Mouse (Mus musculus) forebrain, postnatal 0 days (tissue): ENCODE data around the gene Ptpdc1. TPM values are rescaled to one million over a fixed set of nuclear protein-coding genes. Genes with fewer than 3 reads are reported as not detected.

Experiments
- ATAC-seq: fragments of 200-750 bp; cut with Nextera tagmentation; 2 replicates; pipeline ENCODE4 v1.8.0; 2017; ENCODE audit warnings: mild to moderate bottlenecking, moderate library complexity
- DNase-seq: peaks from one replicate; pipeline ENCODE4 v3.0.0-alpha.2; 2015
- H3K27ac ChIP-seq: fragments of 300-500 bp; sonication (generic); 2 replicates; pipeline ENCODE4 v1.5.1; 2014; ENCODE audit warnings: low read depth, mild to moderate bottlenecking, antibody characterized with exemption, low read length, moderate library complexity, mixed read lengths
- H3K27me3 ChIP-seq: fragments of 300-500 bp; sonication (generic); 2 replicates; pipeline ENCODE4 v1.6.1; 2014; ENCODE audit warnings: mild to moderate bottlenecking, low read length, mixed read lengths; ENCODE audit not compliant: insufficient read depth
- H3K36me3 ChIP-seq: fragments of 300-500 bp; sonication (generic); 2 replicates; pipeline ENCODE4 v1.6.1; 2014; ENCODE audit warnings: mild to moderate bottlenecking, moderate library complexity; ENCODE audit not compliant: insufficient read depth
- H3K4me1 ChIP-seq: fragments of 300-500 bp; sonication (generic); 2 replicates; pipeline ENCODE4 v1.6.1; 2014; ENCODE audit warnings: antibody characterized with exemption; ENCODE audit not compliant: insufficient read depth
- H3K4me2 ChIP-seq: fragments of 300-500 bp; sonication (generic); 2 replicates; pipeline ENCODE4 v1.6.1; 2014; ENCODE audit warnings: low read depth, mild to moderate bottlenecking, moderate library complexity
- H3K4me3 ChIP-seq: fragments of 300-500 bp; sonication (generic); 2 replicates; pipeline ENCODE4 v1.5.1; 2014; ENCODE audit warnings: low read depth, low read length, mixed read lengths
- H3K9ac ChIP-seq: fragments of 300-500 bp; sonication (generic); 2 replicates; pipeline ENCODE4 v1.6.1; 2014; ENCODE audit warnings: mild to moderate bottlenecking
- H3K9me3 ChIP-seq: fragments of 300-500 bp; sonication (generic); 2 replicates; pipeline ENCODE4 v1.6.1; 2016; ENCODE audit warnings: low read length
- CTCF ChIP-seq: sonication (generic); IDR thresholded peaks from 2 replicates; pipeline ENCODE4 v1.5.1; 2016; ENCODE audit warnings: antibody characterized with exemption, control low read depth, low read depth
- WGBS: fragments of 180-500 bp; shearing (Covaris S2); extraction: QIAGEN DNeasy Blood & Tissue Kit; methylation state at CpG from one replicate; pipeline ENCODE4 v1.1.7; 2014; 5-methylcytosine and 5-hydroxymethylcytosine counted together
- microRNA counts: library from miRNA; unstranded; fragments of <30 nt; microRNA quantifications from one replicate; lab custom pipeline; 2015
- microRNA-seq, 2 experiments: library from miRNA; unstranded; fragments of <30 nt; microRNA quantifications; one replicate each; pipeline ENCODE4; 2016
- polyA plus RNA-seq: library from polyadenylated mRNA; unstranded; fragments of >200 nt; fragmentation: Nextera tagmentation; extraction: Ambion mirVana; gene quantifications from 2 replicates; pipeline ENCODE4 v1.2.1, GENCODE M21; 2015
- total RNA-seq: library from RNA; depleted of rRNA; stranded (reverse); fragments of >200 nt; gene quantifications from 2 replicates; pipeline ENCODE4 v1.2.3, GENCODE M21; 2014; rRNA removed

Ptpdc1 gene
- total and polyA plus RNA-seq, 2 experiments from 2014 or later, result 12.4 to 36.4 TPM

- peaks cover 4% of the 10 kb centered on the region; the same call in 1 of the 2 replicates for H3K4me1 ChIP-seq
- H3K9ac ChIP-seq, result no peak overlapping the region
- DNase-seq (no peak), ATAC-seq (no peak)
- no peak overlapping the region for H3K4me3 ChIP-seq
- no peak overlapping the region for H3K27ac ChIP-seq
- no peak for TF ChIP-seq CTCF
- no peaks in the 10 kb centered on the region for H3K27me3 ChIP-seq
- no peak overlapping the region for H3K4me2 ChIP-seq
- no peaks in the 10 kb centered on the region for H3K9me3 ChIP-seq
- H3K36me3 ChIP-seq, result no peaks in the 10 kb centered on the region
Observed at GRCm38 (mm10) chr13:48544391-48544790, 81.1 kb downstream of the Ptpdc1 start.

DNA sequence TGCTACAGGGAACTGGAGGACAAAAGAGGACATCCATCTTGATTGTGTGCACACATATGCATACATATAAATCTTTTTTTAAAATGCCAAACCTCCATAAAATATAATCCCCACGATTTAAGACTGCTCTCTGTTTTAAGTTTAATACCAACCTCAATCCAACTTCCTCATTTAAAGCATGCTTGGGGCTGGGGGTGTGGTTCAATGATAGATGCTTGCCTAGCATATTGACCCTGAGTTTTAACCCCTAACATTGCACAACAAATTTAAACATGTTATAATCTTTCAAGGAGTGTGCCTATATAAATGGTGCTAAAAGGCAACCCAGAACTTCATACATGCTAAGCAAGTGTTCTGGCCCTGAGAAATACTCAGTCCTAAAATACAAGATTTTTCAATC is 85.0 kb downstream of the Ptpdc1 start:
- DNase-seq, result no peak
- no peak for ATAC-seq
- H3K9me3 ChIP-seq, result no peaks in the 10 kb centered on the region
- no peaks in the 10 kb centered on the region for H3K36me3 ChIP-seq
- WGBS, result 63% methylated on average over 1 of the region's 1 CpGs
- peaks cover 4% of the 10 kb centered on the region; the same call in 1 of the 2 replicates for H3K4me1 ChIP-seq
- no peak overlapping the region for H3K4me3 ChIP-seq
- H3K27me3 ChIP-seq, result no peaks in the 10 kb centered on the region
- no peak for TF ChIP-seq CTCF
- H3K4me2 ChIP-seq, result no peak overlapping the region
- no peak overlapping the region for H3K27ac ChIP-seq
- H3K9ac ChIP-seq, result no peak overlapping the region

GRCm38 (mm10) chr13:48533441-48533840 is 92.0 kb downstream of the Ptpdc1 start:
- 89% methylated on average over 5 of the region's 5 CpGs for WGBS
- no peak for TF ChIP-seq CTCF
- DNase-seq (no peak), ATAC-seq (no peak)
- H3K9ac ChIP-seq, result no peak overlapping the region
- no peaks in the 10 kb centered on the region for H3K27me3 ChIP-seq
- H3K27ac ChIP-seq, result no peak overlapping the region
- no peak overlapping the region for H3K4me2 ChIP-seq
- no peaks in the 10 kb centered on the region for H3K9me3 ChIP-seq
- no peaks in the 10 kb centered on the region for H3K4me1 ChIP-seq
- no peak overlapping the region for H3K4me3 ChIP-seq
- no peaks in the 10 kb centered on the region for H3K36me3 ChIP-seq

DNA sequence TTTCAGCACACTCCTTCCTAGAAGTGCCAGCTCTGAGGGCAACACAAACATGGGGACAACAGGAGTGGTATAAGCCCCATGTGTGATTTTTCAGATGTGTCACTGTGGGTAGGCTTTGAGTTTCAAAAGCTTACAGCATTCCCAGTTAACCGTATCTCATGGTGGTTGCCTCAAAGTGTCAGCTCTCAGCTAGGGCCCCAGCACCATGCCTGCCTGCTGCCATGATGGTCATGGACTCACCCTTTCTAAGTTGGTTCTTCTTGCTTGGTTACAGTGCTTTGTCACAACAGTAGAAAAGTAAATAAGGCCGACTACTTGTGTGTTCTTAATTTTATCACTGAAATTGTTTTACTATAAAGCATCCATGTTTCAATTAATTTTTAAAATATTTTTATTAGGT is 94.0 kb downstream of the Ptpdc1 start:
- WGBS, result 77% methylated on average over 2 of the region's 2 CpGs
- no peak overlapping the region for H3K4me2 ChIP-seq
- DNase-seq, result no peak
- H3K4me1 ChIP-seq, result no peaks in the 10 kb centered on the region
- no peak overlapping the region for H3K4me3 ChIP-seq
- no peaks in the 10 kb centered on the region for H3K9me3 ChIP-seq
- H3K36me3 ChIP-seq, result no peaks in the 10 kb centered on the region
- ATAC-seq, result no peak
- no peak for TF ChIP-seq CTCF
- no peaks in the 10 kb centered on the region for H3K27me3 ChIP-seq
- H3K27ac ChIP-seq, result no peak overlapping the region
- H3K9ac ChIP-seq, result no peak overlapping the region

- no peak for ATAC-seq
- H3K4me1 ChIP-seq, result no peaks in the 10 kb centered on the region
- no peaks in the 10 kb centered on the region for H3K27me3 ChIP-seq
- H3K4me2 ChIP-seq, result no peak overlapping the region
- no peak overlapping the region for H3K9ac ChIP-seq
- 71% methylated on average over 2 of the region's 2 CpGs for WGBS
- H3K4me3 ChIP-seq, result no peak overlapping the region
- no peak overlapping the region for H3K27ac ChIP-seq
- DNase-seq, result no peak
- no peaks in the 10 kb centered on the region for H3K9me3 ChIP-seq
- H3K36me3 ChIP-seq, result no peaks in the 10 kb centered on the region
- TF ChIP-seq CTCF, result no peak
Observed at GRCm38 (mm10) chr13:48530685-48531084, 94.8 kb downstream of the Ptpdc1 start.

DNA sequence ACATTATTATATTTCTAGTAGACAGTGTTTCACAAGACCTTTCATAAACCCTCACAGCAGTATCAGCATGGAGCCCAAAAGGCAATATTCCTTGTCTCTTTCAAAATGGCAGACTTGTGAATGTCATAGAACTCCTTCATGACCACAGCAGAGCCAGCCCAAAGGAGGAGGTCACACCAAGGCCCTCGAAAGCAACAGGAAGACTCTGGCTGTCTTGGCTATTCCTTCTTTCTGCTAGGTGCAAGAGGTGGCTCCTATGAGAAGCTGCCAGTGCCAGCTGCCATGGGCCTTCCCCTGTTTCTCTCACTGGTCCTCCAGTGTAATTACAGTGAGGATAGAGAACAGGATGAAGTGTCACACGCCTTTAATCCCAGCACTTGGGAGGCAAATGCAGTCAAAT is 96.4 kb downstream of the Ptpdc1 start:
- no peaks in the 10 kb centered on the region for H3K4me1 ChIP-seq
- no peaks in the 10 kb centered on the region for H3K36me3 ChIP-seq
- no peak overlapping the region for H3K4me2 ChIP-seq
- H3K4me3 ChIP-seq, result no peak overlapping the region
- 50% methylated on average over 2 of the region's 2 CpGs for WGBS
- ATAC-seq (0 out of 2 replicates have a peak, but pooled peaks have one; percentile 18), DNase-seq (no peak)
- no peak overlapping the region for H3K27ac ChIP-seq
- H3K27me3 ChIP-seq, result no peaks in the 10 kb centered on the region
- H3K9me3 ChIP-seq, result no peaks in the 10 kb centered on the region
- no peak overlapping the region for H3K9ac ChIP-seq
- TF ChIP-seq CTCF, result no peak

DNA sequence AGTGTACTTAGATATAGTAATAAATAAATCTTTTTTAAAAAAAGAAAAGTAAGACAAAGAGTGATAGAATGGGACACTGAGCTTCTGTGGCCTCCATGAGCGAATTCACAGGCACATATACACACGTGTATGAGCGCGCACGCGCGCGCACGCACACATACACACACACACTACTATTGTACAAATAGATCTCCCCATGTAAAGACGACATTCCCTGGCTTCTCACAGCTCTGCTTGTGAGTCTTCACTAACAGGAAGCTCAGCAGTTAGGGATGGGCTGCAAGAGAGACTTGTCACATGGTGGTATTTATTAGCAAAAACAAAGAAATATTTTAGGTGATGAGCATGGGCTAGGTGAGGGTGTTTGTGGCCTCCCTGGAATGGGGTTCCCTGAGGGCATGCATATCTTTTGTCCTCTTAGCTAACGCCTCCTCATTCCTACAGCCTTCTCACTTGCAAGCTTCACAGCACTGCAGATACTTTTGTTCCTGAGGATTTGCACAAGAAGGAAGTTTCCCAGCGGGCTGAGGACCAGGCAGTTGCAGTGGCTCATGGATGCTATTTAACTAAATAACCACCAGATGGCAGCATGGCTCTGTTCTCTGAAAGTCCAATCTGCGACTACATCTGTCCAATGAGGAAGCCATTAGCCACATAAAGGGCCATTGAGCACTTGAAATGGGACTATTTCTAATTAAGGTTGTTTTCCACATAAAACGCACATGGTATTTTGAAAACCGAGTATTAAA is 97.2 kb downstream of the Ptpdc1 start:
- Histone ChIP-seq H3K36me3 (no peaks in the 10 kb centered on the region), H3K27me3 (no peaks in the 10 kb centered on the region), H3K9me3 (no peaks in the 10 kb centered on the region), H3K27ac (no peak overlapping the region), H3K9ac (no peak overlapping the region), H3K4me2 (no peak overlapping the region), H3K4me3 (no peak overlapping the region), H3K4me1 (no peaks in the 10 kb centered on the region)
- TF ChIP-seq CTCF, result peak; percentile 94
- 54% methylated on average over 15 of the region's 15 CpGs for WGBS
- ATAC-seq, result peak; percentile 90
- DNase-seq, result peak; percentile 90

MicroRNAs within 50 kb of the gene (microRNA counts, 519-probe panel; counts per million panel counts)
- microRNA mmu-let-7a (lab: Ali Mortazavi, UCI), result 7,862 counts per million, percentile 96 among the panel's probes with 10 or more counts
- microRNA mmu-let-7d (lab: Ali Mortazavi, UCI), result 7,476 counts per million, percentile 94 among the panel's probes with 10 or more counts
- microRNA mmu-let-7f (lab: Ali Mortazavi, UCI), result 6,798 counts per million, percentile 91 among the panel's probes with 10 or more counts

Small RNA genes within 50 kb of the gene (microRNA-seq; reads per million reads assigned to microRNA genes)
- gene Gm24111, result 0 reads per million in 2 experiments
- 218 to 359 reads per million in 2 experiments for gene Mirlet7a-1
- gene Mirlet7d, result 9,832 to 13,605 reads per million in 2 experiments
- gene Mirlet7f-1, result 0 reads per million in 2 experiments

Other genes with a start within 250 kb of the Ptpdc1 start
- gene Zfp169, start 112.2 kb downstream of the Ptpdc1 start, total RNA-seq, result 17.0 and 36.6 TPM in 2 replicates
- gene Zfp169, start 112.2 kb downstream of the Ptpdc1 start, polyA plus RNA-seq, result 2.7 and 4.0 TPM in 2 replicates
- gene A830005F24Rik, start 112.1 kb downstream of the Ptpdc1 start, total RNA-seq, result 0.67 and 0.85 TPM in 2 replicates
- gene A830005F24Rik, start 112.1 kb downstream of the Ptpdc1 start, polyA plus RNA-seq, result 0.93 and 2.6 TPM in 2 replicates
- gene Barx1, start 37.3 kb upstream of the Ptpdc1 start, total RNA-seq, result not detected in 2 replicates
- gene Barx1, start 37.3 kb upstream of the Ptpdc1 start, polyA plus RNA-seq, result not detected in 2 replicates
- 21.5 and 30.3 TPM in 2 replicates for gene Phf2, start 245.5 kb upstream of the Ptpdc1 start, total RNA-seq
- gene Phf2, start 245.5 kb upstream of the Ptpdc1 start, polyA plus RNA-seq, result 3.7 and 4.7 TPM in 2 replicates